Mouse (Mus musculus): Measurements from ENCODE around the gene Gm20388.

- TF ChIP-seq CTCF (IDR thresholded peaks at IDR 0.05; ENCODE audit: borderline replicate concordance, insufficient read depth, low read depth, low read length) (no peak), POLR2A (IDR thresholded peaks at IDR 0.05; ENCODE audit: borderline replicate concordance, insufficient read depth, low read length) (no peak)
Measured at GRCm38 (mm10) chr8:120630848-120631247, 720.2 kb downstream of the Gm20388 start.
